Mouse (Mus musculus) olfactory bulb, adult 2 months (tissue): ENCODE results near the gene Coq10a. TPM values are rescaled to one million over a fixed set of nuclear protein-coding genes. Genes with fewer than 3 reads are reported as not detected.

Experiments used
- H3K27ac ChIP-seq: fragments of 200-500 bp; 2 replicates; pipeline ENCODE4 v1.5.1; 2012; ENCODE audit warnings: low read depth, low read length; ENCODE audit not compliant: insufficient read depth
- H3K4me1 ChIP-seq: fragments of 200-500 bp; 2 replicates; pipeline ENCODE4 v1.6.1; 2012; ENCODE audit warnings: low read length; ENCODE audit not compliant: control insufficient read depth, insufficient read depth
- H3K4me3 ChIP-seq: fragments of 200-500 bp; 2 replicates; pipeline ENCODE4 v1.5.1; 2012; ENCODE audit warnings: mild to moderate bottlenecking, low read depth, low read length, moderate library complexity; ENCODE audit not compliant: insufficient read depth
- CTCF ChIP-seq: fragments of 200-500 bp; IDR thresholded peaks from 2 replicates; pipeline ENCODE4 v1.5.1; 2012; ENCODE audit warnings: low read depth, mild to moderate bottlenecking, low read length, moderate library complexity; ENCODE audit not compliant: insufficient read depth
- POLR2A ChIP-seq: fragments of 200-500 bp; IDR thresholded peaks from 2 replicates; pipeline ENCODE4 v1.6.1; 2012; ENCODE audit warnings: mild to moderate bottlenecking, low read depth, low read length, moderate library complexity; ENCODE audit not compliant: insufficient read depth
- WGBS: fragments of 180-500 bp; shearing (Covaris S2); methylation state at CpG from one replicate; pipeline ENCODE4 v1.1.7; 2018; 5-methylcytosine and 5-hydroxymethylcytosine counted together
- polyA plus RNA-seq: library from polyadenylated mRNA; stranded (reverse); fragments of >200 nt; gene quantifications from 2 replicates; pipeline ENCODE4 v1.2.4, GENCODE M21; 2012; ENCODE audit warnings: low replicate concordance; ENCODE audit not compliant: missing spikeins, insufficient read depth, insufficient read length

Coq10a gene
- polyA plus RNA-seq, 1 experiment, result not detected

DNA sequence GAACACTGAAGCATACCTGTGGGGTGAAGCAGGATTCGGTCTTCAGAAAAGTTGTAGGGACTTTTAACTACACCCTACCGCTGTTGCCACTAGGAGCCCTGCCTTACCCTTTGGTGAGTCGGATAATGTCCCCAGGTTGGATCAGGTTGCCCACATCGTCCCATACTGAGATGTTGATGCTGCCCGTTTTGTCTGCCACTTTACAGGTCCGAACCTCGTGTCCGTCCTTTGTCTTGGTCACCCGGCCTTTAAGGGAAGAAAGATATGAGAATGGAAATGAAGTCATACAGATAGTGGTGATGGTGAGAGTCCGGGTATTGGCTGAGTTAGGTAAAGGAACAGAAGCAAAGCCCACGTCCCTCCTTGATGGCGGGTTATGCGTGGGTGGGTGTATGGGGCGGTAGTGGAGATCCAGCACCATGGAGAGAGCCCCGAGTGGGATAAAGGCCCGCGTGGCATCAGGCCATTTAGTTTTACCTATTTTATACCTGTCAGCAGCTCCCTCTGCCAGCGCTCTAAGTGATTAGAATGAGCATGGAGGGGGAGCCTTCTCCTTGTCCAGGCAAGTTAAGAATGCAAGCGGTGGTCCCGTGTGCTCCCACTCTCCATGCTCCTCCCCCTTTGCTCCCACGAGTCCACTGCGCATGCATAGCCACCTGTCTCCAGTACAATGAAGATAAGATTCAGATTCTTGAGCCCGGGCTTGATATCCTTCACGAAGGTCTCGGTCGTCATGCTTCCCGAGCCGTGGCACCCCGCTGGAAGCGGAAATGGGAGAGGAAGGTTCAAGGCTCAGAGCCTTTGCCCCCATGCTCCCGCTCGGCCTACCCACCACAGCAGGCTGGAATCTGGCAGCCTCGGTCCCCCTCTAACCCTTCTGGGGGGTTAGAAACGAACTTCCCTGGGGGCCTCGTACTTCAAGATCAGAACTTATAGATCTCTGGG, 40.1 kb upstream of the Coq10a start:
- Histone ChIP-seq H3K27ac (peak overlapping the region; percentile 55), H3K4me1 (peaks cover 15% of the 10 kb centered on the region), H3K4me3 (peak overlapping the region; percentile 68)
- TF ChIP-seq CTCF (no peak), POLR2A (no peak)
- 13% methylated on average over 35 of the region's 35 CpGs for WGBS

GRCm38 (mm10) chr10:128403931-128404330, 35.1 kb upstream of the Coq10a start:
- Histone ChIP-seq H3K4me3 (no peak overlapping the region), H3K27ac (no peak overlapping the region), H3K4me1 (peaks cover 10% of the 10 kb centered on the region)
- TF ChIP-seq CTCF (no peak), POLR2A (no peak)
- 72% methylated on average over 7 of the region's 7 CpGs for WGBS

- TF ChIP-seq CTCF (no peak), POLR2A (no peak)
- WGBS, result 79% methylated on average over 9 of the region's 9 CpGs
- H3K4me1 ChIP-seq, result peaks cover 14% of the 10 kb centered on the region
- no peak overlapping the region for H3K4me3 ChIP-seq
- H3K27ac ChIP-seq, result no peak overlapping the region
Observed at GRCm38 (mm10) chr10:128401638-128402037, 32.8 kb upstream of the Coq10a start.

DNA sequence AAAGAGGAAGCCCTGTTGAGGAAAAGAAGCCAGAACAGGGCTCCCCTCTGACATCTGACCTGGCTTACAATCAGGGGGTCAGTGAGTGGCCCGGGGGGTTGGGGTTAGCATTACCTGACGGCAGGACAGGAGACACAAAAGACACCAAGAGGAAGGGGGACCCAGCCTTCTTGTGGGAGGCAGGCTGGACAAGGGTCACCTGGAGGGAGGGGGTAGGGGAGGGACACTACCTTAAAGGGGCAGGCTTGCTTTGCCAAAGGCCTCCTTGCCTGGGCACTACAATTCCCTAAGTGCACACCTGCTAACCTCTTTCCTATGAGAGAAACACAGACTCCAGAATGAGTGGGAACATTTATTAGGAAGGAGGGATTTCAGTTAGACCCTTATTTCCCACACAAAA, 32.3 kb upstream of the Coq10a start, which contains the start of gene Slc39a5:
Gene Slc39a5 (minus strand): TSS at position 174 of the 400 bp plus-strand sequence.
- WGBS, result 34% methylated on average over 2 of the region's 2 CpGs
- peaks cover 20% of the 10 kb centered on the region for H3K4me1 ChIP-seq
- TF ChIP-seq POLR2A, result no peak
- no peak for TF ChIP-seq CTCF
- H3K27ac ChIP-seq, result no peak within 1 kb of the TSS
- H3K4me3 ChIP-seq, result no peak within 1 kb of the TSS

- WGBS, result 49% methylated on average over 5 of the region's 5 CpGs
- H3K4me3 ChIP-seq, result no peak overlapping the region
- TF ChIP-seq CTCF (no peak), POLR2A (no peak)
- H3K4me1 ChIP-seq, result peaks cover 27% of the 10 kb centered on the region
- H3K27ac ChIP-seq, result no peak overlapping the region
Observed at GRCm38 (mm10) chr10:128400338-128400737, 31.5 kb upstream of the Coq10a start.

- no peak for TF ChIP-seq POLR2A
- no peak for TF ChIP-seq CTCF
- WGBS, result 32% methylated on average over 7 of the region's 7 CpGs
- Histone ChIP-seq H3K4me3 (no peak overlapping the region), H3K4me1 (peaks cover 45% of the 10 kb centered on the region), H3K27ac (no peak overlapping the region)
Observed at GRCm38 (mm10) chr10:128397466-128397865, 28.7 kb upstream of the Coq10a start.

GRCm38 (mm10) chr10:128396716-128397264, 28.0 kb upstream of the Coq10a start:
- H3K27ac ChIP-seq, result no peak overlapping the region
- H3K4me3 ChIP-seq, result no peak overlapping the region
- H3K4me1 ChIP-seq, result peaks cover 47% of the 10 kb centered on the region
- TF ChIP-seq POLR2A (no peak), CTCF (no peak)
- 44% methylated on average over 10 of the region's 10 CpGs for WGBS

GRCm38 (mm10) chr10:128396017-128396673, 27.3 kb upstream of the Coq10a start:
- H3K27ac ChIP-seq, result no peak overlapping the region
- H3K4me1 ChIP-seq, result peaks cover 47% of the 10 kb centered on the region
- no peak for TF ChIP-seq POLR2A
- no peak for TF ChIP-seq CTCF
- WGBS, result 64% methylated on average over 11 of the region's 11 CpGs
- H3K4me3 ChIP-seq, result no peak overlapping the region

GRCm38 (mm10) chr10:128391850-128392249, 23.1 kb upstream of the Coq10a start:
- Histone ChIP-seq H3K4me1 (peaks cover 45% of the 10 kb centered on the region), H3K27ac (no peak overlapping the region), H3K4me3 (no peak overlapping the region)
- 72% methylated on average over 6 of the region's 6 CpGs for WGBS
- no peak for TF ChIP-seq CTCF
- no peak for TF ChIP-seq POLR2A

- peaks cover 31% of the 10 kb centered on the region for H3K4me1 ChIP-seq
- WGBS, result 62% methylated on average over 12 of the region's 12 CpGs
- H3K4me3 ChIP-seq, result no peak overlapping the region
- H3K27ac ChIP-seq, result no peak overlapping the region
- TF ChIP-seq CTCF (no peak), POLR2A (no peak)
Observed at GRCm38 (mm10) chr10:128390366-128390765, 21.6 kb upstream of the Coq10a start.
